Mouse (Mus musculus) T-helper 17 cell (primary cell): ENCODE results near the gene Usp17le.
"Not testable (repeated sequence)": the region's sequence is repeated elsewhere in the genome, so short reads cannot be mapped to it uniquely, and the experiment has no call there.

Experiments
- in situ Hi-C, 2 experiments: fragments of 300-600 bp; cut with MboI, MseI; formaldehyde crosslinking; loops; 1 replicate in 1 of 2; 2 replicates in 1 of 2; pipeline ENCODE4 v1.15.1; 2025; ENCODE audit warnings: high pct_unique_total_duplicates in 2 of 2

Gene Usp17le

DNA sequence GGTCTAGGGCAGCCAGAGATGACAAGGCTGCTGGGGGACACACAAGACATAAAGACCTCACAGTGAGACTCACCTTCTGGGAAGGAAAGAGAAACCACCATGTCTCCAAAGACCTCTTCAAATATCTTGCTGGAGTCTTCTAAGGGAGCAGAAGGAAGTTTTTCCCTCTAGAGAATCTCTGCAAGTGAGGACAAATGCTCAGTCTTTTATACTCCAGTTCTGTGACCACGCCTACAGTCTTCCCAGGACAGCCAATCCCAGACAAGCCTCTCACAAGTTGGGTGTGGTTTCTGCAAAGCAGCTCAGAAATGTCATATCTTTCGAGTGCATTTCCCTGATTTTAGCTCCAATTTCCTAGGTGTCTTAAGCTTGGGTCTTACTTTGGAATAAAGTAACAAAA lies at the start of gene Usp17le:
Gene Usp17le, minus strand, starts transcription at position 101 of the 400 bp plus-strand sequence.
- in situ Hi-C loops = loop anchor here in 1 of 2 experiments (25.0 kb wide), 1 partner anchor 1365 kb away; the partner anchor contains the start of gene Usp17lc

DNA sequence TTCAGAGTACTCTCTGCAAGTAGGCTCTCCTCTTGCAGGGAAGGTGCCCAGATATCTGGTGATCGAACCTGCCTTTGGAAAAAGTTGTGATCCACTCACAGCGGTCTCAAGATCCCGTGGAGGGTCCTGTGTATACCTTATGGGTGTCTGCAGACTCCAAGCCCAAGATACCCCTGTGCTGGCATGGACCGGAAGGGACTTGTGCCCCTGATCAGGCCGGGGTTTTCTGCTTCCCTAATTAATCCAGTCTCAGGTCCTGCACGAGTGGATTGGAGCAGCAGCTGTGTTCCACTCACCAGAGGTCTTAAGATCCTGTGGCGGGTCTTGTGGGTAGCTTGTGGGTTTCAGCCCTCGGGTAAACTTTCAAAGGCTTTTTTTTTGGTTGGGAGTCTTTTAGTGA lies 33.1 kb upstream of the Usp17le start:
- in situ Hi-C loops = not testable (repeated sequence)

DNA sequence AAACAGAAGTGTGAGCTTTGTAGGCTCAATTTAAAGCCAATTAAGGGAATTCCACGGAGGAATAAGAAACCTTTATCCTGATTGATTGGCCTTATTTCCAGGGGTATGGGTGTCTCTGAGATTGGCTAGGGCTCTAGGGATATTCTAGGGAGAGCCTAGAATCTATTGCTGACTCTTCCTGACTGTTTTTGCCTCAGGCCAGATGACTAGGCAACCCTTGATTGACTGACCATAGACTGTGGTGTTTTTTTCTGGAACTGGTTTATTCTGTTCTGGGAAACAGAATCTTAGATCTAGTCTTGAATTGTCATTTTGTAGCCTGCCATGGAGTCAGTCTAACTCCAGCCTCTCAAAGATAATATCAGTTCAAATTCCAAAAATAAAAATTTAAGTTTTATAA lies 13.5 kb upstream of the Usp17le start:
- in situ Hi-C loops = loop anchor here in 1 of 2 experiments (25.0 kb wide), 1 partner anchor 1378 kb away; the partner anchor contains the start of gene Usp17lc
